Mouse (Mus musculus) neural tube, embryonic 15.5 days (tissue): ENCODE measurements around the gene Wnt16. TPM values are rescaled to one million over a fixed set of nuclear protein-coding genes. Genes with fewer than 3 reads are reported as not detected.

Experiments
- ATAC-seq: fragments of 200-750 bp; cut with Nextera tagmentation; 2 replicates; pipeline ENCODE4 v1.8.0; 2017; ENCODE audit warnings: mild to moderate bottlenecking, moderate TSS enrichment, moderate library complexity; ENCODE audit not compliant: low FRiP score
- H3K27ac ChIP-seq: fragments of 300-500 bp; sonication (generic); replicated peaks from 2 replicates; pipeline ENCODE4 v1.5.1; 2015; ENCODE audit warnings: mild to moderate bottlenecking, inconsistent platforms
- H3K27me3 ChIP-seq: fragments of 300-500 bp; sonication (generic); replicated peaks from 2 replicates; pipeline ENCODE4 v1.6.1; 2015; ENCODE audit warnings: inconsistent platforms
- H3K36me3 ChIP-seq: fragments of 300-500 bp; sonication (generic); 2 replicates; pipeline ENCODE4 v1.6.1; 2015; ENCODE audit warnings: inconsistent platforms
- H3K4me1 ChIP-seq: fragments of 300-500 bp; sonication (generic); 2 replicates; pipeline ENCODE4 v1.6.1; 2015; ENCODE audit warnings: inconsistent platforms
- H3K4me2 ChIP-seq: fragments of 300-500 bp; sonication (generic); 2 replicates; pipeline ENCODE4 v1.6.1; 2015; ENCODE audit warnings: inconsistent platforms, mild to moderate bottlenecking, moderate library complexity
- H3K4me3 ChIP-seq: fragments of 300-500 bp; sonication (generic); replicated peaks from 2 replicates; pipeline ENCODE4 v1.5.1; 2015; ENCODE audit warnings: mild to moderate bottlenecking, inconsistent platforms
- H3K9ac ChIP-seq: fragments of 300-500 bp; sonication (generic); replicated peaks from 2 replicates; pipeline ENCODE4 v1.6.1; 2015; ENCODE audit warnings: mild to moderate bottlenecking, inconsistent platforms
- H3K9me3 ChIP-seq: fragments of 300-500 bp; sonication (generic); replicated peaks from 2 replicates; pipeline ENCODE4 v1.6.1; 2016; ENCODE audit warnings: inconsistent platforms
- WGBS: fragments of 180-500 bp; shearing (Covaris S2); methylation state at CpG from one replicate; pipeline ENCODE4 v1.1.7; 2015; ENCODE audit warnings: mixed read lengths; 5-methylcytosine and 5-hydroxymethylcytosine counted together
- polyA plus RNA-seq: library from polyadenylated mRNA; unstranded; fragments of >200 nt; fragmentation: Nextera tagmentation; extraction: Ambion mirVana; gene quantifications from 2 replicates; pipeline ENCODE4 v1.2.1, GENCODE M21; 2015

Gene Wnt16
- polyA plus RNA-seq, 1 experiment from 2014 or later, result 0.88 TPM

DNA sequence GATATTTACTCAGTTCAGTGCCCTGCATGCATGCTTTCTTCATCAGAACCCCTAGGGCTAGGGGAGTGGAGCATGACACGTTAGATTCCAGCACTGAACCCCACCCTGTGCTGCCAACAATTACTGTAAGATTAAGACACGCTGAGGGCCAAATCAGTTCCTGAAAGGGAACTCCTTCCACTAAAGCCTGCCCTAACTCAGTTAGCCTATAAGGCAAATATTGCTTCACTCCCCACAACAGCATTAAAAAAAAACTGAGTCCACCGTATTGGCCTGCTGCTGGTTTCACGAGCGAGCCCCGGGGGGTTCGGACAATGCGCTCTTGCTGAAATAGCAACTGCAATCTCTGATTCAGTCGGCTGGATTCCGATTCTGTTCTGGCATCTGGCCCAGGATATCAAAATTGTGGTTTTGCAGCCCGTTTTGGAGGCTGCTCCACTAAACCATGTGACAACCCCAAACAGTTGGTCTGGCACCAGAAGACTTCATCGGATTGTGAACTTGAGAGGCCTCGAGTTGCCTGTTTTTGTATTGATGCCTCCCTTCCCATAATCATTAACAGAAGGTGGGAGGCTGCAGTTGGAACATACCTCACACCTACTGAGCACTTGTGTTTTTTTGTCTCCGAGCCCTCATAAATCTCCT lies 7.7 kb upstream of the Wnt16 start:
- no peaks in the 10 kb centered on the region for H3K9me3 ChIP-seq
- H3K4me1 ChIP-seq, result peaks cover 6% of the 10 kb centered on the region; the same call in 1 of the 2 replicates
- H3K27ac ChIP-seq, result no peak overlapping the region
- H3K9ac ChIP-seq, result no peak overlapping the region
- peak; percentile 38; the same call in 1 of the 2 replicates for ATAC-seq
- H3K27me3 ChIP-seq, result no peaks in the 10 kb centered on the region
- WGBS, result 49% methylated on average over 14 of the region's 14 CpGs
- no peaks in the 10 kb centered on the region for H3K36me3 ChIP-seq
- no peak overlapping the region for H3K4me3 ChIP-seq
- peak overlapping the region; percentile 32 for H3K4me2 ChIP-seq

DNA sequence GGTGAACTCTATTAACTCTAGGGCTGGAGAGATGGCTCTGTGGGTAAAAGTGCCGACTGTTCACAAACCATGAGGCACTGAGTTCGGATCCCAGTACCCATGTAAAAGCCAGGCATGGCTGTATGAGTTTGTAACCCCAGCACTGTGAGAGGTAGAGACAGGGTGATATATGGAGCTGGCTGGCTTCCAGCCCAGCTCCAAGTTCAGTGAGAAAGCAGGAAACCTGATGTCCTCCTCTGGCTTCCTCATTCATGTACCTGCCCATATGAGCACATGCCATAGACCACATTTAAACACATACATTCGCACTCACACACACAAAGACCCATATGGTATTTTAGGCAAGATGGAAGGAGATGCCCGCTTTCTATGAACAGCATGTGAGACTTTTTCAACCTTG lies 5.6 kb upstream of the Wnt16 start:
- H3K4me3 ChIP-seq, result no peak overlapping the region
- H3K4me2 ChIP-seq, result no peak overlapping the region
- 91% methylated on average over 4 of the region's 4 CpGs for WGBS
- H3K27ac ChIP-seq, result no peak overlapping the region
- peaks cover 6% of the 10 kb centered on the region; the same call in 1 of the 2 replicates for H3K4me1 ChIP-seq
- H3K27me3 ChIP-seq, result peaks cover 13% of the 10 kb centered on the region
- H3K9ac ChIP-seq, result no peak overlapping the region
- ATAC-seq, result no peak
- no peaks in the 10 kb centered on the region for H3K9me3 ChIP-seq
- H3K36me3 ChIP-seq, result no peaks in the 10 kb centered on the region

DNA sequence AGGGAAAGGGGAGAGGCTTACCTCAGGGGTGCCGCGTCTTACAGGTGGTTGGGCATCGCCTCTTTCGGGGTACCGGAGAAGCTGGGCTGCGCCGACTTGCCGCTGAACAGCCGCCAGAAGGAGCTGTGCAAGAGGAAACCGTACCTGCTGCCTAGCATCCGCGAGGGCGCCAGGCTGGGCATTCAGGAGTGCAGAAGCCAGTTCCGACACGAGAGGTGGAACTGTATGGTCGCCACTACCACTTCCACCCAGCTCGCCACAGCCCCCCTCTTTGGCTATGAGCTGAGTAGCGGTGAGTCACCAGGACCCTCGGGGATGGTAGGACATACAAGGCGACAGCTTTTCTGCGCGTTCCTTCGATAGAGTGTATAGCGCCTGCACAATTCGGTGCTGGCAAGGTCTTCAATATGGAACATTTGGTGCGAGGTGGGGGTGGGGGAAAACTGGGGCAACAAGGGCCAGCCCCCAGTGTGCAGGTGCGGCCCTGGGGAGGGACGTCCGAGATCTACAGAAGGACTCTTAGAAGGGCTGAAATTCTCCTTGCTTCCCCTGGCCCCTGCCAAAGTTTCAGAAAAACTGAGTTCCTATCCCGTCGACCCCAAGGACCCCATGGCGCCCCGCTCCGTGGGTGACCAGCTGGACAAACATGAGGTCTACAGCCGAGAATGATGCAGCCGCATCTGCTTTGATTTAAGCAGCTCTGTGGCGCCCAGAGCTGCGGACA lies 872 bp downstream of the Wnt16 start:
- Histone ChIP-seq H3K4me2 (peak overlapping the region; percentile 81), H3K27me3 (peaks cover 61% of the 10 kb centered on the region), H3K36me3 (no peaks in the 10 kb centered on the region), H3K4me3 (peak overlapping the region; percentile 43), H3K27ac (no peak overlapping the region), H3K9ac (peak overlapping the region; percentile 37), H3K9me3 (no peaks in the 10 kb centered on the region), H3K4me1 (peaks cover 22% of the 10 kb centered on the region)
- peak; percentile 83 for ATAC-seq
- WGBS, result under 1% methylated on average over 38 of the region's 38 CpGs

DNA sequence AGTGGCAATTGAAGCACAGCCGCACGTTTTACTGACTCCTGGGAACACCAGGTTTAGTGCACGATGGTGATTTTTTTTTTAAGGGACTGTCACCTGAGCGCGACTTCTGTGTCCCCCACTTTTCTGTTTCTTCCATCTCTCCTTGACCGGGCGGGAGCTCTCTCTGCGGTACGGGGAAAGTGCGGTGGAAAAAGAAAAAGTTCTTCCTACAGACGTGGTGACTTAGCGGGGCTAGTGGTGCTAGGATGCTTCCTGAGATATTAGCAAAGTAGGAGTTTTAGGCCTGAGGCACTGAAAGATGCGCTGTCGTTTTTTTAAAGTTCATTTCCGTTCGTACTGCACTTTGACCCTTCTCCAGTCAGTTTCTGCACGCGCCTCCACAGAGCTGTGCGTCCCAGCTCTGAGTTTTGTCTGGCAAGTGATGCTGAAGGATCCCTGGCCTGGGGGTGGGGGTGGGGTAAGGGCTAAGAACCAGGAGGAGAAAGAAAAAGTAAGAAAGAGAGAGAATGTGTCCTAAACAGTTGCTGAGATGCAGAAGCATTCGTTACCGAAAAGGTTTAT lies 1.5 kb downstream of the Wnt16 start:
- Histone ChIP-seq H3K9ac (0 out of 2 replicates have a peak overlapping the region, but pooled peaks have one; percentile 6), H3K9me3 (no peaks in the 10 kb centered on the region), H3K4me1 (peaks cover 22% of the 10 kb centered on the region), H3K27ac (no peak overlapping the region), H3K27me3 (peaks cover 61% of the 10 kb centered on the region), H3K4me3 (peak overlapping the region; percentile 43), H3K36me3 (no peaks in the 10 kb centered on the region), H3K4me2 (peak overlapping the region; percentile 81)
- 2% methylated on average over 21 of the region's 21 CpGs for WGBS
- no peak for ATAC-seq

DNA sequence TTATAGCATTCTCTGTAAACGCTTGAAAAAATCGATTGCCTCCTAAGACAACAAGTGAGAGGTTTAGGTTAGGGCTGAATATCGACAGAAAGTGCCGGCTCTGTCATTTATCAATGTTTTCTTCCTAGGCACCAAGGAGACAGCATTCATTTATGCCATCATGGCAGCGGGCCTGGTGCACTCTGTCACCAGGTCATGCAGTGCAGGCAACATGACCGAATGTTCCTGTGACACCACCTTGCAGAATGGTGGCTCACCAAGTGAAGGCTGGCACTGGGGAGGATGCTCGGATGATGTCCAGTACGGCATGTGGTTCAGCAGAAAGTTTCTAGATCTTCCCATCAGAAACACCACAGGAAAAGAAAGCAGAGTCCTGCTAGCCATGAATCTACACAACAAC lies 2.8 kb downstream of the Wnt16 start:
- Histone ChIP-seq H3K9ac (no peak overlapping the region), H3K4me2 (no peak overlapping the region), H3K9me3 (no peaks in the 10 kb centered on the region), H3K27me3 (peaks cover 61% of the 10 kb centered on the region), H3K36me3 (no peaks in the 10 kb centered on the region), H3K4me1 (peaks cover 22% of the 10 kb centered on the region), H3K27ac (no peak overlapping the region), H3K4me3 (no peak overlapping the region)
- 76% methylated on average over 8 of the region's 8 CpGs for WGBS
- ATAC-seq, result no peak

DNA sequence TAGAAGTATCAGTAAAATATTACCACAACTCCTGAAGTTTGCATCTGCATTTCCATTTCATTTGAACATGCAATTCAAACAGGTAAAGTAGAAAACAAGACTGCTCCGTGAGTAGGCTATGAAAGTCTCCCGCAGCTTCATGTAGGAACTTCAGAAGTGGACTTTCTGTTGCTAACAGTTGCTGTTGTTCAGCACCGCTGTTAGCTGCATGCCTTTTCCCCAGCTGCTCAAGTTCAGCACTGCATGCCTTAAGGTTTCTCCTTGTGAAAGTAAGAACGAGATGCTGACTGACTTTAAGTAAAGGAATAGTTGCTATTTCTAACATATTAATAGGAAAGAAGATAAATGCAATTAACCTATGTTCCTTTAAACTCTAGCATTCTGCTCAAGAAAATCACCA lies 4.0 kb downstream of the Wnt16 start:
- 41% methylated on average over 4 of the region's 4 CpGs for WGBS
- Histone ChIP-seq H3K36me3 (no peaks in the 10 kb centered on the region), H3K4me2 (no peak overlapping the region), H3K4me1 (peaks cover 22% of the 10 kb centered on the region), H3K27me3 (peaks cover 51% of the 10 kb centered on the region), H3K27ac (no peak overlapping the region), H3K9ac (no peak overlapping the region), H3K9me3 (no peaks in the 10 kb centered on the region), H3K4me3 (no peak overlapping the region)
- ATAC-seq, result no peak

DNA sequence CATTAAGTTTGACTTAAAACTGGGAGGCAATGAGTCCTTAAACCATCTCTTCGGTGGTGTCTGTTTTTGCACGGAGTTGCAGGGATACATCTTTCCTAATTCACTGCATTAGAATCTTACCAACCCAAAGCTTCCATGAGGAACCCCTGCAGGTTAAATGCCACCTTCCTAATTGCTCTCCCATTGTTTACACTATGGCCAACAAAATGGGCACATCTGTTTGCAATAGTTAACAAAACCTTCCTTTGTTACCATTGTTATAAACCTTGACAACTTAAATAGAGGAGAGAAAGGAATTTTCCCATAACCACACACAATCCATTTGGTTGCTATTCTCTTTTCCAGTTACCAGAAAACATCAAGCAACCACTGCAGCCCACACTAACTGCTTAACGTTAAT lies 5.9 kb downstream of the Wnt16 start:
- H3K9me3 ChIP-seq, result no peaks in the 10 kb centered on the region
- no peak overlapping the region for H3K9ac ChIP-seq
- ATAC-seq, result no peak
- H3K4me2 ChIP-seq, result no peak overlapping the region
- 16% methylated on average over 3 of the region's 3 CpGs for WGBS
- no peaks in the 10 kb centered on the region for H3K36me3 ChIP-seq
- H3K27ac ChIP-seq, result no peak overlapping the region
- peaks cover 9% of the 10 kb centered on the region for H3K4me1 ChIP-seq
- no peak overlapping the region for H3K4me3 ChIP-seq
- peaks cover 32% of the 10 kb centered on the region for H3K27me3 ChIP-seq

DNA sequence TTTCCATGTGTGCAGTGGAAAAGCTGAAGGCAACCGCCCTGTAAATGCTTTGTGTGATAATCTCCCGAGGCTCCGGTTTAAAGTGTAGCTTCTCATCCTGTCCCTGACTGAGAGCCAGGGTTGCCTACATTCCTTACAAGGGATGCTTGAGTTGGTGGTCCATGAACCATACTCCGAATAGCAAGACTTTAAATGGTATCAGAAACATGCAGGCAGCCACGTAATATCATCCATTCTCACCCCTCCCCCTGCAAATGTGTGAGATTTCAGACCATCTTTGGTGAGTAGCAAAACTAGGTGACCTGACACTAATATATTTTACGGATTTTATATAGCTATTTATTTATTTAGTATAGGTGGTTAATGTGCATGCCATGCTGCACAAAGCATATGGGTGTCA lies 9.0 kb downstream of the Wnt16 start:
- no peak overlapping the region for H3K4me2 ChIP-seq
- no peak for ATAC-seq
- no peak overlapping the region for H3K9ac ChIP-seq
- H3K9me3 ChIP-seq, result no peaks in the 10 kb centered on the region
- peaks cover 8% of the 10 kb centered on the region for H3K27me3 ChIP-seq
- H3K36me3 ChIP-seq, result no peaks in the 10 kb centered on the region
- H3K4me1 ChIP-seq, result no peaks in the 10 kb centered on the region
- 87% methylated on average over 6 of the region's 6 CpGs for WGBS
- no peak overlapping the region for H3K4me3 ChIP-seq
- H3K27ac ChIP-seq, result no peak overlapping the region

DNA sequence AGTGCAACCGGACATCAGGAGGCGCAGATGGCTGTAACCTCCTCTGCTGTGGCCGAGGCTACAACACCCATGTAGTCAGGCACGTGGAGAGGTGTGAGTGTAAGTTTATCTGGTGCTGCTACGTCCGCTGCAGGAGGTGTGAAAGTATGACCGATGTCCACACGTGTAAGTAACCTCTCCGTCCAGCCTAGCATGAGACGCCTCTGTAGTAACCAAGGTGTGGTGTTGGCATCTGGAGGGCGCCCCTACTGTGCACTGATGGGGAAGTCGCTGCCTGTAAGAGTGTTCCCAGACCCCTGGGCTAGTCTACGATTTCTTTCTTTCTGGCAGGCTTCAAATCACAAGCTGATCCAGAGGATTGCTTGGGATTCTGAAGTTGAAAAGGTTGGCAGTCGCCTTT lies 10.0 kb downstream of the Wnt16 start:
- H3K4me2 ChIP-seq, result no peak overlapping the region
- WGBS, result 65% methylated on average over 14 of the region's 14 CpGs
- no peak for ATAC-seq
- H3K27me3 ChIP-seq, result peaks cover 6% of the 10 kb centered on the region
- no peaks in the 10 kb centered on the region for H3K36me3 ChIP-seq
- no peak overlapping the region for H3K27ac ChIP-seq
- no peak overlapping the region for H3K4me3 ChIP-seq
- H3K4me1 ChIP-seq, result no peaks in the 10 kb centered on the region
- H3K9me3 ChIP-seq, result no peaks in the 10 kb centered on the region
- no peak overlapping the region for H3K9ac ChIP-seq

DNA sequence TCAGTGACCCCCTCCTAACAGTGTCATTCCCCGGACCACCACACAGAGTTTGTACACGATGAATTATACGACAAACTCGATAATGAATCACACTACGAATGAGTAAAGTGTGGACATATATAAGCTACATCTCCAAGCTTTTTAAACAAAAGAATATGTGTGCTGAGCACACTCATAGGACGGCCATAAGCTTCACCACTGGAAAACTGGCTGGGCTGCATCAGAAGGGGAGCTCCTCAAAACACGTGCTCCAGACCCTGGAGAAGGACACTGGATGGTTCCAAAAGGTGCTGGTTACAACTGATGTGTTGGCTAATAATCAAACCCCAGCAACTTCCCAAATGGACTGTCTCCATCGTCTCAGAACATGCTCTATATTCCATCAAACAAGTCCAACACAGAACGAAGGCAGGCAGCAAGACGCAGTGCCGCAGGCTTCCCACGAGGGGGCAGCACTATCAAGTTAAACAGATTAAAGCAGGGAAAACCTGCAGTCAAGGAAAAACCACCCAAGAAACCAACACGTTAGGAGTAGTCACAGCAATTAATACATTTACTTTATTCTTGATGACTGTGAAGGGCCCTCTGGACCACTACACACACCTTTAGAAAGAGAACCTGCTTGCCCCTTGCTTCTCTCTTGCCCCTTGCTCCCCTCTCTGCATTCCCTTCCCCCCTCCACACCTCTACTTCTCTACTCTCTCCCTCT lies 37.5 kb downstream of the Wnt16 start:
- no peaks in the 10 kb centered on the region for H3K9me3 ChIP-seq
- peak; percentile 79 for ATAC-seq
- 0 out of 2 replicates have a peak, but pooled peaks cover 4% of the 10 kb centered on the region for H3K36me3 ChIP-seq
- H3K27me3 ChIP-seq, result no peaks in the 10 kb centered on the region
- H3K9ac ChIP-seq, result no peak overlapping the region
- H3K4me3 ChIP-seq, result no peak overlapping the region
- no peak overlapping the region for H3K4me2 ChIP-seq
- H3K27ac ChIP-seq, result no peak overlapping the region
- 58% methylated on average over 13 of the region's 13 CpGs for WGBS
- H3K4me1 ChIP-seq, result no peaks in the 10 kb centered on the region

DNA sequence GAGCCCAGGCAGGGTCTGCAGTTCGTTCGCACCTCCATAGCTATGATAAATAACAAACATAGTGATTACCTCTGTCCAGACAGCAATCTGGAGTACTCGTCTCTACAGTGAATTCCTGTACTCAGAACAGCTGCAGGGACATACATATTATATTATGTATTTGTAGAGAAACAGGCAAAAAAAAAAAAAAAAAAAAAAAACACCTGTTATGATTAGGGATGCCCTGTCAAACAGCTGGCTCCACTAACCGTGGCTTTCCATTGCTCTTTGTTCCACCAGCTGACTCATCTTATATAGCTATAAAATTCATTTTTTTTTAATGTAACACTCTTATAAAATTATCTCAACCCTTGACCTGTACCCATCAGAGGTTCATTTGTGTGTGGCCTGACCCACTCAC lies 38.3 kb downstream of the Wnt16 start:
- ATAC-seq, result no peak

More for the DNA sequence above, 38.3 kb downstream of the Wnt16 start:
- Histone ChIP-seq H3K4me3 (no peak overlapping the region), H3K4me1 (no peaks in the 10 kb centered on the region), H3K27ac (no peak overlapping the region), H3K27me3 (no peaks in the 10 kb centered on the region), H3K4me2 (no peak overlapping the region), H3K9ac (no peak overlapping the region), H3K9me3 (no peaks in the 10 kb centered on the region), H3K36me3 (0 out of 2 replicates have a peak, but pooled peaks cover 2% of the 10 kb centered on the region)
- 83% methylated on average over 4 of the region's 4 CpGs for WGBS
